Mouse (Mus musculus): ENCODE data around the gene Clstn1. TPM values are rescaled to one million over a fixed set of nuclear protein-coding genes. Genes with fewer than 3 reads are reported as not detected.
"Not testable (repeated sequence)": the region's sequence is repeated elsewhere in the genome, so short reads cannot be mapped to it uniquely, and the experiment has no call there.

Gene Clstn1
- polyA plus RNA-seq, 1 experiment from 2014 or later: 33.5 TPM

- 75% methylated on average over 8 of the region's 8 CpGs for WGBS
- no peak overlapping the region for H3K27ac ChIP-seq (ENCODE audit: low read depth, low read length)
- no peak for ATAC-seq (ENCODE audit: low FRiP score, low TSS enrichment)
- H3K4me1 ChIP-seq (ENCODE audit: control insufficient read depth, insufficient read depth, low read length): peaks cover 10% of the 10 kb centered on the region
- H3K4me2 ChIP-seq (replicated peaks; ENCODE audit: low read depth, low read length): no peak overlapping the region
- H3K4me3 ChIP-seq (ENCODE audit: low read length): no peak overlapping the region
- H3K27me3 ChIP-seq (ENCODE audit: control insufficient read depth, insufficient read depth, low read length): no peaks in the 10 kb centered on the region
- no peaks in the 10 kb centered on the region for H3K9me3 ChIP-seq (ENCODE audit: control insufficient read depth, low read length)
- H3K9ac ChIP-seq (ENCODE audit: low read depth, low read length): no peak overlapping the region
- H3K36me3 ChIP-seq (ENCODE audit: control insufficient read depth, insufficient read depth, low read length): no peaks in the 10 kb centered on the region
Observed at GRCm38 (mm10) chr4:149609256-149610025, 23.2 kb downstream of the Clstn1 start.

- Histone ChIP-seq H3K4me3 (ENCODE audit: low read length) (no peak overlapping the region), H3K9ac (ENCODE audit: low read depth, low read length) (no peak overlapping the region), H3K9me3 (ENCODE audit: control insufficient read depth, low read length) (0 out of 2 replicates have a peak, but pooled peaks cover 3% of the 10 kb centered on the region), H3K27me3 (ENCODE audit: control insufficient read depth, insufficient read depth, low read length) (no peaks in the 10 kb centered on the region), H3K4me2 (replicated peaks; ENCODE audit: low read depth, low read length) (no peak overlapping the region), H3K4me1 (ENCODE audit: control insufficient read depth, insufficient read depth, low read length) (peaks cover 10% of the 10 kb centered on the region), H3K27ac (ENCODE audit: low read depth, low read length) (no peak overlapping the region), H3K36me3 (ENCODE audit: control insufficient read depth, insufficient read depth, low read length) (peaks cover 2% of the 10 kb centered on the region)
- no peak for ATAC-seq (ENCODE audit: low FRiP score, low TSS enrichment)
- WGBS: 50% methylated on average over 10 of the region's 10 CpGs
Observed at GRCm38 (mm10) chr4:149611376-149612044, 25.2 kb downstream of the Clstn1 start.

- ATAC-seq (ENCODE audit: low FRiP score, low TSS enrichment); H3K4me3 ChIP-seq (ENCODE audit: low read length); H3K4me2 ChIP-seq (replicated peaks; ENCODE audit: low read depth, low read length); H3K9me3 ChIP-seq (ENCODE audit: control insufficient read depth, low read length); H3K4me1 ChIP-seq (ENCODE audit: control insufficient read depth, insufficient read depth, low read length); H3K36me3 ChIP-seq (ENCODE audit: control insufficient read depth, insufficient read depth, low read length); H3K27me3 ChIP-seq (ENCODE audit: control insufficient read depth, insufficient read depth, low read length); H3K27ac ChIP-seq (ENCODE audit: low read depth, low read length); H3K9ac ChIP-seq (ENCODE audit: low read depth, low read length): not testable (repeated sequence)
- WGBS: 75% methylated on average over 6 of the region's 6 CpGs
Observed at GRCm38 (mm10) chr4:149613497-149613896, 27.2 kb downstream of the Clstn1 start.

- Histone ChIP-seq H3K9ac (ENCODE audit: low read depth, low read length) (no peak overlapping the region), H3K27me3 (ENCODE audit: control insufficient read depth, insufficient read depth, low read length) (no peaks in the 10 kb centered on the region), H3K36me3 (ENCODE audit: control insufficient read depth, insufficient read depth, low read length) (peaks cover 2% of the 10 kb centered on the region), H3K4me1 (ENCODE audit: control insufficient read depth, insufficient read depth, low read length) (no peaks in the 10 kb centered on the region), H3K4me2 (replicated peaks; ENCODE audit: low read depth, low read length) (no peak overlapping the region), H3K9me3 (ENCODE audit: control insufficient read depth, low read length) (0 out of 2 replicates have a peak, but pooled peaks cover 3% of the 10 kb centered on the region), H3K27ac (ENCODE audit: low read depth, low read length) (no peak overlapping the region), H3K4me3 (ENCODE audit: low read length) (no peak overlapping the region)
- 97% methylated on average over 3 of the region's 3 CpGs for WGBS
- ATAC-seq (ENCODE audit: low FRiP score, low TSS enrichment): no peak
Observed at GRCm38 (mm10) chr4:149614869-149615268, 28.6 kb downstream of the Clstn1 start.

GRCm38 (mm10) chr4:149616999-149617398 is 30.7 kb downstream of the Clstn1 start:
- not testable (repeated sequence) for H3K36me3 ChIP-seq (ENCODE audit: control insufficient read depth, insufficient read depth, low read length); H3K4me1 ChIP-seq (ENCODE audit: control insufficient read depth, insufficient read depth, low read length); H3K27me3 ChIP-seq (ENCODE audit: control insufficient read depth, insufficient read depth, low read length); ATAC-seq (ENCODE audit: low FRiP score, low TSS enrichment); H3K4me3 ChIP-seq (ENCODE audit: low read length); H3K4me2 ChIP-seq (replicated peaks; ENCODE audit: low read depth, low read length); H3K9ac ChIP-seq (ENCODE audit: low read depth, low read length); H3K27ac ChIP-seq (ENCODE audit: low read depth, low read length); H3K9me3 ChIP-seq (ENCODE audit: control insufficient read depth, low read length)
- 85% methylated on average over 3 of the region's 3 CpGs for WGBS

GRCm38 (mm10) chr4:149619988-149620387 is 33.7 kb downstream of the Clstn1 start:
- Histone ChIP-seq H3K4me2 (replicated peaks; ENCODE audit: low read depth, low read length) (no peak overlapping the region), H3K9me3 (ENCODE audit: control insufficient read depth, low read length) (0 out of 2 replicates have a peak, but pooled peaks cover 1% of the 10 kb centered on the region), H3K4me1 (ENCODE audit: control insufficient read depth, insufficient read depth, low read length) (no peaks in the 10 kb centered on the region), H3K27ac (ENCODE audit: low read depth, low read length) (no peak overlapping the region), H3K27me3 (ENCODE audit: control insufficient read depth, insufficient read depth, low read length) (no peaks in the 10 kb centered on the region), H3K4me3 (ENCODE audit: low read length) (no peak overlapping the region), H3K9ac (ENCODE audit: low read depth, low read length) (no peak overlapping the region), H3K36me3 (ENCODE audit: control insufficient read depth, insufficient read depth, low read length) (peaks cover 2% of the 10 kb centered on the region)
- 33% methylated on average over 8 of the region's 8 CpGs for WGBS
- no peak for ATAC-seq (ENCODE audit: low FRiP score, low TSS enrichment)

- no peak overlapping the region for H3K4me3 ChIP-seq (ENCODE audit: low read length)
- no peak for ATAC-seq (ENCODE audit: low FRiP score, low TSS enrichment)
- WGBS: 66% methylated on average over 4 of the region's 4 CpGs
- H3K27me3 ChIP-seq (ENCODE audit: control insufficient read depth, insufficient read depth, low read length): no peaks in the 10 kb centered on the region
- no peaks in the 10 kb centered on the region for H3K9me3 ChIP-seq (ENCODE audit: control insufficient read depth, low read length)
- H3K4me2 ChIP-seq (replicated peaks; ENCODE audit: low read depth, low read length): no peak overlapping the region
- no peak overlapping the region for H3K9ac ChIP-seq (ENCODE audit: low read depth, low read length)
- no peak overlapping the region for H3K27ac ChIP-seq (ENCODE audit: low read depth, low read length)
- H3K4me1 ChIP-seq (ENCODE audit: control insufficient read depth, insufficient read depth, low read length): no peaks in the 10 kb centered on the region
- H3K36me3 ChIP-seq (ENCODE audit: control insufficient read depth, insufficient read depth, low read length): no peaks in the 10 kb centered on the region; the same call in 1 of the 2 replicates
Observed at GRCm38 (mm10) chr4:149621286-149621685, 35.0 kb downstream of the Clstn1 start.

- H3K4me1 ChIP-seq (ENCODE audit: control insufficient read depth, insufficient read depth, low read length): no peaks in the 10 kb centered on the region
- H3K4me2 ChIP-seq (replicated peaks; ENCODE audit: low read depth, low read length): no peak overlapping the region
- ATAC-seq (ENCODE audit: low FRiP score, low TSS enrichment): no peak
- 87% methylated on average over 5 of the region's 5 CpGs for WGBS
- H3K27me3 ChIP-seq (ENCODE audit: control insufficient read depth, insufficient read depth, low read length): no peaks in the 10 kb centered on the region
- peaks cover 3% of the 10 kb centered on the region; the same call in 1 of the 2 replicates for H3K36me3 ChIP-seq (ENCODE audit: control insufficient read depth, insufficient read depth, low read length)
- no peak overlapping the region for H3K9ac ChIP-seq (ENCODE audit: low read depth, low read length)
- no peak overlapping the region for H3K27ac ChIP-seq (ENCODE audit: low read depth, low read length)
- no peaks in the 10 kb centered on the region for H3K9me3 ChIP-seq (ENCODE audit: control insufficient read depth, low read length)
- no peak overlapping the region for H3K4me3 ChIP-seq (ENCODE audit: low read length)
Observed at GRCm38 (mm10) chr4:149623711-149624110, 37.4 kb downstream of the Clstn1 start.

- no peaks in the 10 kb centered on the region for H3K4me1 ChIP-seq (ENCODE audit: control insufficient read depth, insufficient read depth, low read length)
- peaks cover 14% of the 10 kb centered on the region for H3K36me3 ChIP-seq (ENCODE audit: control insufficient read depth, insufficient read depth, low read length)
- 94% methylated on average over 17 of the region's 17 CpGs for WGBS
- no peaks in the 10 kb centered on the region for H3K27me3 ChIP-seq (ENCODE audit: control insufficient read depth, insufficient read depth, low read length)
- no peak overlapping the region for H3K9ac ChIP-seq (ENCODE audit: low read depth, low read length)
- ATAC-seq (ENCODE audit: low FRiP score, low TSS enrichment): no peak
- no peak overlapping the region for H3K4me3 ChIP-seq (ENCODE audit: low read length)
- no peak overlapping the region for H3K27ac ChIP-seq (ENCODE audit: low read depth, low read length)
- no peak overlapping the region for H3K4me2 ChIP-seq (replicated peaks; ENCODE audit: low read depth, low read length)
- H3K9me3 ChIP-seq (ENCODE audit: control insufficient read depth, low read length): no peaks in the 10 kb centered on the region
Observed at GRCm38 (mm10) chr4:149626809-149627208, 40.5 kb downstream of the Clstn1 start.

All from kidney, embryonic 14.5 days (tissue).